Mouse (Mus musculus): Measurements from ENCODE around the gene Vac14.

The Vac14 gene

GRCm38 (mm10) chr8:110618391-110619207 lies at the start of gene Vac14:
Gene Vac14, plus strand, starts transcription at chr8:110618585.
- peak; percentile 93 for DNase-seq (ENCODE audit: low read depth)

- no peak for DNase-seq (ENCODE audit: low read depth)
Observed at GRCm38 (mm10) chr8:110592641-110593040, 25.7 kb upstream of the Vac14 start.

- DNase-seq (ENCODE audit: low read depth), result no peak
Observed at GRCm38 (mm10) chr8:110594164-110594563, 24.2 kb upstream of the Vac14 start.

GRCm38 (mm10) chr8:110604556-110604955 lies 13.8 kb upstream of the Vac14 start:
- peak; percentile 51 for DNase-seq (ENCODE audit: low read depth)

- DNase-seq (ENCODE audit: low read depth), result no peak
Observed at GRCm38 (mm10) chr8:110605401-110606015, 12.9 kb upstream of the Vac14 start.

- no peak for DNase-seq (ENCODE audit: low read depth)
Observed at GRCm38 (mm10) chr8:110615730-110616129, 2.7 kb upstream of the Vac14 start.

GRCm38 (mm10) chr8:110617801-110618358 lies 505 bp upstream of the Vac14 start:
- no peak for DNase-seq (ENCODE audit: low read depth)

GRCm38 (mm10) chr8:110619208-110619574 lies 806 bp downstream of the Vac14 start:
- peak; percentile 56 for DNase-seq (ENCODE audit: low read depth)

- peak; percentile 66 for DNase-seq (ENCODE audit: low read depth)
Observed at GRCm38 (mm10) chr8:110619919-110620318, 1.5 kb downstream of the Vac14 start.

- no peak for DNase-seq (ENCODE audit: low read depth)
Observed at GRCm38 (mm10) chr8:110626431-110626830, 8.0 kb downstream of the Vac14 start.

GRCm38 (mm10) chr8:110629245-110630063 lies 11.1 kb downstream of the Vac14 start:
- peak; percentile 75 for DNase-seq (ENCODE audit: low read depth)

GRCm38 (mm10) chr8:110630079-110630478 lies 11.7 kb downstream of the Vac14 start:
- DNase-seq (ENCODE audit: low read depth), result peak; percentile 18

GRCm38 (mm10) chr8:110630571-110631071 lies 12.2 kb downstream of the Vac14 start:
- peak; percentile 77 for DNase-seq (ENCODE audit: low read depth)

GRCm38 (mm10) chr8:110631201-110631600 lies 12.8 kb downstream of the Vac14 start:
- no peak for DNase-seq (ENCODE audit: low read depth)

GRCm38 (mm10) chr8:110633814-110634213 lies 15.4 kb downstream of the Vac14 start:
- no peak for DNase-seq (ENCODE audit: low read depth)

GRCm38 (mm10) chr8:110636182-110636581 lies 17.8 kb downstream of the Vac14 start:
- DNase-seq (ENCODE audit: low read depth), result no peak

GRCm38 (mm10) chr8:110642331-110642730 lies 23.9 kb downstream of the Vac14 start:
- no peak for DNase-seq (ENCODE audit: low read depth)

GRCm38 (mm10) chr8:110643177-110643576 lies 24.8 kb downstream of the Vac14 start:
- no peak for DNase-seq (ENCODE audit: low read depth)

- no peak for DNase-seq (ENCODE audit: low read depth)
Observed at GRCm38 (mm10) chr8:110644422-110644821, 26.0 kb downstream of the Vac14 start.

- DNase-seq (ENCODE audit: low read depth), result no peak
Observed at GRCm38 (mm10) chr8:110644901-110645300, 26.5 kb downstream of the Vac14 start.

GRCm38 (mm10) chr8:110645340-110645739 lies 27.0 kb downstream of the Vac14 start:
- no peak for DNase-seq (ENCODE audit: low read depth)

- DNase-seq (ENCODE audit: low read depth), result peak; percentile 34
Observed at GRCm38 (mm10) chr8:110646064-110646463, 27.7 kb downstream of the Vac14 start.

Data from 416B (cell line).